Mouse (Mus musculus) midbrain, embryonic 12.5 days (tissue): ENCODE data around the gene Nudt22. TPM values are rescaled to one million over a fixed set of nuclear protein-coding genes. Genes with fewer than 3 reads are reported as not detected.
"Not testable (repeated sequence)": the region's sequence is repeated elsewhere in the genome, so short reads cannot be mapped to it uniquely, and the experiment has no call there.

Source experiments
- ATAC-seq: fragments of 200-750 bp; cut with Nextera tagmentation; 2 replicates; pipeline ENCODE4 v1.8.0; 2017; ENCODE audit warnings: low read depth, moderate TSS enrichment, moderate library complexity; ENCODE audit not compliant: low FRiP score
- H3K27ac ChIP-seq: fragments of 300-500 bp; sonication (generic); replicated peaks from 2 replicates; pipeline ENCODE4 v1.5.1; 2016; ENCODE audit warnings: mild to moderate bottlenecking
- H3K27me3 ChIP-seq: fragments of 300-500 bp; sonication (generic); 2 replicates; pipeline ENCODE4 v1.6.1; 2016; ENCODE audit warnings: mild to moderate bottlenecking
- H3K36me3 ChIP-seq: fragments of 300-500 bp; sonication (generic); 2 replicates; pipeline ENCODE4 v1.6.1; 2016
- H3K4me1 ChIP-seq: fragments of 300-500 bp; sonication (generic); 2 replicates; pipeline ENCODE4 v1.6.1; 2016
- H3K4me2 ChIP-seq: fragments of 300-500 bp; sonication (generic); replicated peaks from 2 replicates; pipeline ENCODE4 v1.6.1; 2016; ENCODE audit warnings: mild to moderate bottlenecking, moderate library complexity
- H3K4me3 ChIP-seq: fragments of 300-500 bp; sonication (generic); 2 replicates; pipeline ENCODE4 v1.5.1; 2016; ENCODE audit warnings: mild to moderate bottlenecking
- H3K9ac ChIP-seq: fragments of 300-500 bp; sonication (generic); replicated peaks from 2 replicates; pipeline ENCODE4 v1.6.1; 2016; ENCODE audit warnings: mild to moderate bottlenecking, moderate library complexity
- H3K9me3 ChIP-seq: fragments of 300-500 bp; sonication (generic); 2 replicates; pipeline ENCODE4 v1.6.1; 2016; ENCODE audit warnings: mild to moderate bottlenecking
- WGBS: fragments of 180-500 bp; shearing (Covaris S2); methylation state at CpG from one replicate; pipeline ENCODE4 v1.1.7; 2016; 5-methylcytosine and 5-hydroxymethylcytosine counted together
- polyA plus RNA-seq: library from polyadenylated mRNA; unstranded; fragments of >200 nt; fragmentation: Nextera tagmentation; extraction: Ambion mirVana; gene quantifications from 2 replicates; pipeline ENCODE4 v1.2.1, GENCODE M21; 2016

The Nudt22 gene
- polyA plus RNA-seq, 1 experiment from 2014 or later, result 19.0 TPM

DNA sequence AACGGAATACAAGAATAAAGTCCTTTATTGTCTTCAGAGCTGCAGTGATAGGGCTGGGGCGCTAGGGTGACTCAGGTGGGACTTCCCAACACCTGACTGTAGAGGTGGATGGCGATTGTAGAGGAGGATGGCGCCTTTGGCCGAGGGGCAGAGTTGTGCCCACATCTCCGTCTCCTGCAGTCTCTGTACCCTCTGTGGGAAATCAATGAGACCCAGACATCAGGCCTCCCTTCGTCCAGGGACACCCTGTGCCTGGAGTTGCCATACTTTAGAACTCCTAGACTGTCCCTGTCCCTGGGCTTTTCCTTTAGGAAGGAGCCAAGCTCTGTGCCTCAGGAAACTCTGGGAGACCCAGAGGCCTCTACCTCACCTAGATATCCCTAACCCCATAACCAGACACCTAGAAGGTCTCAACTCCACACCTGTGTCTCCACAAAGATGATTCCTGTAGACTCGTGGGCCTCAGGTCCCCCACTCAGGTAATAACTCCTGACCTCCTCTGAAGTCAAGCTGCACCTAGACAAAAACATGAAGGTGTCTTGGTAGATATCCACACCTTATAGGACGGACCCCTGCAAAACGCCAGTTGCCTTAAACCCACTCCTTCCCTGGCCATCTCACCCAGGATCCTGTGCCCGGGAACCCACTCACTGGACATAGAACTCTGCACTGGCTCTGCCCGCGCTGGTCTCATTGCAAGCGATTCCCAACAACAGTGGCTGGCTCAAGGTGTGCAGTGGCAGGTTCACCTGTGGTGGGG, 2.7 kb downstream of the Nudt22 start:
- 59% methylated on average over 14 of the region's 14 CpGs for WGBS
- peaks cover 4% of the 10 kb centered on the region; the same call in 1 of the 2 replicates for H3K36me3 ChIP-seq
- no peaks in the 10 kb centered on the region for H3K27me3 ChIP-seq
- peak overlapping the region; percentile 93 for H3K4me2 ChIP-seq
- peaks cover 39% of the 10 kb centered on the region for H3K4me1 ChIP-seq
- H3K27ac ChIP-seq, result peak overlapping the region; percentile 54; the same call in 1 of the 2 replicates
- peak overlapping the region; percentile 68 for H3K9ac ChIP-seq
- H3K9me3 ChIP-seq, result no peaks in the 10 kb centered on the region
- no peak for ATAC-seq
- peak overlapping the region; percentile 58 for H3K4me3 ChIP-seq

DNA sequence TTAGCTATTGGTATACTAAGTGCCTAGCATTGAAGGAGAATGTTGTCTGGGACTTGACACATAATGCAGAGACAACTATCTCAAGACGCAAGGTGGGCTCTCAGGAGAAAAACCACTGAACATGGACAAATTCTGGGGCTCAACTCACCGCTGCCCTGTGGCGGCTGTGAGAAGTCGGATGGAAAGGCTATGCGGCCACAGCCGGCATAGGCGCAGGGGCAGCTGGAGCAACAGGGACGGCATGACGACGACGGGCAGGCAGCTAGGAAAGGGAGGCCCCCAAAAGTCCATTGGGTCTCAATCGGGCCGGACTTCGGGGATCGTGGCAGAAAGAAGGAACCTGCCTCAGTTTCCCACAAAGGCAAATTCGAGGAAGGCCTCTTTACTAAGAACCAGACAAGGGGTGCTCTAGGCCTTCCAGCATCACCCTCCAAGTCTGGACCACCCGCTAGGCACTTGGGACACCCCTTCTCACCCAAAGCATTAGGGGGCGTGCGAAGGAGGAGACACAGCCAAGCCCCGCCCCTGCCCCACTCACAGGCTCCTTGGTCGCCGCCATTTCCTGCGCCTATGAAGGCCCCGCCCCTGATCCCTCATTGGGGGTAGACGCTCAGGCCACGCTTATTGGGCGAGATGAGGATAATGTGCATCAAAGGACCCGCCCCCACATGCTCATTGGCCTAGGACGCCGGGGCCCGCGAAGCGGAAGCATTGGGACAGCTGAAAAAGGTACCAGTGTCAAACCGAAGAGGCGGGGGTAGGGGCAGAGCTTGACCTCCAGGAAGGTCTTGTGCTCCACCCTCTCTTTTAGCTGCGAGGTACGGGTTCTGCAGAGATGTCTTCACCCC, 3.7 kb downstream of the Nudt22 start, which contains the start of gene Dnajc4:
Gene Dnajc4, minus strand, starts transcription at position 562 of the 848 bp plus-strand sequence.
- H3K27me3 ChIP-seq, result no peaks in the 10 kb centered on the region
- peak; percentile 94 for ATAC-seq
- H3K9ac ChIP-seq, result peak within 1 kb of the TSS; percentile 71
- H3K9me3 ChIP-seq, result no peaks in the 10 kb centered on the region
- WGBS, result 1% methylated on average over 37 of the region's 37 CpGs
- 0 out of 2 replicates have a peak, but pooled peaks cover 2% of the 10 kb centered on the region for H3K36me3 ChIP-seq
- peak within 1 kb of the TSS; percentile 58 for H3K4me3 ChIP-seq
- H3K27ac ChIP-seq, result peak within 1 kb of the TSS; percentile 54; the same call in 1 of the 2 replicates
- peaks cover 46% of the 10 kb centered on the region for H3K4me1 ChIP-seq
- H3K4me2 ChIP-seq, result peak within 1 kb of the TSS; percentile 93

DNA sequence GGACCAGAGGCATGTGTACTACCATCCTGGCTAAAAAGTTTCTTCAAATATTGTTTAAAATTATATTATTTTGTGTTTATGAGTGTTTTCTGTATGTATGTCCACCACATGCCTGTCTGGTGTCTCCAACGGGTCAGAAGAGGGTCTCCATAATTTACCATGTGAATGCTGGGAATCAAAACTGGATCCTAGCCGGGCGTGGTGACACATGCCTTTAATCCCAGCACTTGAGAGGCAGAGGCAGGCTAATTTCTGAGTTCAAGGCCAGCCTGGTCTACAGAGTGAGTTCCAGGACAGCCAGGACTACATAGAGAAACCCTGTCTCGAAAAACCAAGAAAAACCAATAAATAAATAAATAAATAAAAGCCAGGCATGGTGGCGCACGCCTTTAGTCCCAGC, 4.8 kb downstream of the Nudt22 start:
- ATAC-seq, H3K4me2 ChIP-seq, H3K4me3 ChIP-seq, H3K27ac ChIP-seq, H3K9me3 ChIP-seq, H3K9ac ChIP-seq, H3K36me3 ChIP-seq, H3K27me3 ChIP-seq: not testable (repeated sequence)
- peaks cover 45% of the 10 kb centered on the region for H3K4me1 ChIP-seq
- WGBS, result 94% methylated on average over 6 of the region's 6 CpGs

DNA sequence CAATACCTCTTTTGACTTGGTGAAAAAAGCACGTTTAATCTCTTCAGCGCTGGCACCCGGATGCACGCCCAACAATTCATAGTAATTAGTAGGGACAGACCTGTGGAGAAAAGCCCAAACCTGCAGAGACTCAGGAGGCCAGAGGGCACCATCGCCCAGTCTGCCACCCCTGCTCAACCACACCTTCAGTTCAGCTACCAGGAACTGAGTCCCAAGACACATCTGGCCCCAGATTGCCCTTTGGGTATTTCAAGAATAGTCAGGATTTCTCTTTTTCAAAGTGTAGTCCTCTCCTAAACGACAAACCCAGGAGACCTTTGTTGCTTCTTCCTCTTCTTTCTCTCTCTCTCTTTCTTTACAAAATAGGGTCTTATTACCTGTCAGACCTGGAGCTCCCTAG, 5.2 kb downstream of the Nudt22 start:
- Histone ChIP-seq H3K27ac (no peak overlapping the region), H3K9me3 (no peaks in the 10 kb centered on the region), H3K9ac (no peak overlapping the region), H3K4me2 (no peak overlapping the region), H3K4me3 (no peak overlapping the region), H3K4me1 (peaks cover 46% of the 10 kb centered on the region), H3K36me3 (0 out of 2 replicates have a peak, but pooled peaks cover 2% of the 10 kb centered on the region), H3K27me3 (no peaks in the 10 kb centered on the region)
- WGBS, result 90% methylated on average over 6 of the region's 6 CpGs
- ATAC-seq, result no peak

DNA sequence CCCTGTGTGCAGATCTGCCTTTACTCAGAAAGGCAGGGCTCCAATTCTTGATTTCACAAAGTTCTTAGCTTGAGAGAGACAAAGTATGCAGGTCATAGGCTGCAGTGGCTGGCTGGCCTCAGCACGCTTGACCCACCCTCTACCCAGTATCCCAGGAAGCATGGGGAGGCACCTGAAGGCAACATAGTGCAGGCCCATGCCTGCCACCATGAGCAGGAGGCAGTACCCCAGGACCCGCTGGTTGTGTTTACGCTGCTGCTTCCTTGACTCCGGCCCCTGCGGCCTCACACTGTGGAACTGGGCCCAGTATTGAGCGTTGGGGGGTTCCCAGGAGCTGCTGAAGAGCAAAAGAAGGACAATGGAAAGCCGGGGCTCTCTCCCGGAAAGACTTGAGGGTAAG, 6.7 kb downstream of the Nudt22 start:
- H3K9ac ChIP-seq, result no peak overlapping the region
- H3K9me3 ChIP-seq, result no peaks in the 10 kb centered on the region
- H3K4me3 ChIP-seq, result no peak overlapping the region
- no peak overlapping the region for H3K4me2 ChIP-seq
- peaks cover 36% of the 10 kb centered on the region for H3K4me1 ChIP-seq
- peaks cover 13% of the 10 kb centered on the region for H3K36me3 ChIP-seq
- 83% methylated on average over 8 of the region's 8 CpGs for WGBS
- H3K27ac ChIP-seq, result no peak overlapping the region
- no peak for ATAC-seq
- no peaks in the 10 kb centered on the region for H3K27me3 ChIP-seq

DNA sequence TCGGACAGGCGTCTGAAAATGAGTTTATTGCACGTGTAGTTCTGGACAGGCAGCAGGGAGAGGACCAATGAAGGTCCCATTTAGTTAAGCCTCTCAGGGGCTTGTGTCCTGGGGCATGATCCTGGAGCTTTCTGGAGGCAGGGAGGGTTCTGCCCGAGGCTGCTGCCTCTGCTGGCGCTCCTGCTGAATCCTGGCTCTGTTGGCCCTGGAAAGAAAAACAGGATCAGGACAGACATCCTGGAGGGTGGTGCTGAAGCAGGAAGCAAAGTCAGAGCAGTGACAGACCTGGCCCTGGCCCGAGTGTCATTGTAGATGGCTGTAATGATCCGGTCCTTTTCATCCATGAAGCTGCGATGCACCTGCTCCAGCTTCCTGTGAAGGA, 8.0 kb downstream of the Nudt22 start:
- peak overlapping the region; percentile 77 for H3K27ac ChIP-seq
- no peaks in the 10 kb centered on the region for H3K9me3 ChIP-seq
- peak overlapping the region; percentile 96 for H3K9ac ChIP-seq
- H3K27me3 ChIP-seq, result no peaks in the 10 kb centered on the region
- ATAC-seq, result peak; percentile 5
- H3K36me3 ChIP-seq, result peaks cover 22% of the 10 kb centered on the region
- H3K4me2 ChIP-seq, result peak overlapping the region; percentile 98
- peak overlapping the region; percentile 89 for H3K4me3 ChIP-seq
- whole genome bisulfite sequencing, result 3% methylated on average over 8 of the region's 8 CpGs
- H3K4me1 ChIP-seq, result peaks cover 32% of the 10 kb centered on the region

DNA sequence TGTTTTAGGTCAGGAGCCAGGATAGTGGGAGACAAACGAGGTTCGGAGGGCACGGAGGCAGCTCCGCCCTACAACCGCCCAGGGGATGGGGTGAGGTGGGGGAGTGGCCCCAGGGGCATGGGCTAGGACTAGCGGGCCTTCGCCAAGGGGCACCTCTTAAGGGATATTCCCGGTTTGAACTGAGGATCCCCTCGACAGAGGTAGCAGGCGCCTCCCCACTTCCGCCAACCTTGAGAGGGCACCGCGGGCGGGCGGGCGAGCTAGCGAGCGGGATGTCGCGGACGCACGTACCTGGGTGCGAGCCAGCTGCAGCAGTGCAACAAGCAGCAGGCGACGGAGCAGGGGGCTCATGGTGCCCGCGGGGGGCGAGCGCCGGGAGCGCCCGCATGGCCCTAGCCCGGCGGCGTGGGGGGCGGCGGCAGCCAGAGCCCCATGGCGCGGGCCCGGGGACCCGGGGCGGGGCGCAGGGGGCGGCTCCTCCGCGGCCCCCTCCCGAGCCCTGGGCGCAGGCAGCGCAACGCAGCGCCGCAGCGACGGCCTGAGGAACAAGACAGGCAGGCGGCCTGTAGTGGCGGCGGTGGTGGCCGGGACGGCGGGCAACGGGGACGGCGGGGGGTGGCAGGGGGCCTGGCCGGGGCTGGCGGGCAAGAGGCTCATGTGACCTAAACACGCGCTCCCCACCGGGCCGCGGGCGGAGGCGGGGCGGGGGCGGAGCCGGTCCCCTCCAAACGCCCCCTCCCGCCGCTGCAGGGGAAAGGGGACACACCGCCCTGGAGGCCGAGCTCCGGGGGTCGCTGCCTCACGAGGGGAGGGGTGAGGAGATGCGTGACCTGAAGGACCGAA, 8.6 kb downstream of the Nudt22 start, which contains the start of gene Vegfb:
Gene Vegfb, minus strand, starts transcription at position 591 of the 843 bp plus-strand sequence.
- Histone ChIP-seq H3K4me1 (peaks cover 31% of the 10 kb centered on the region), H3K9me3 (no peaks in the 10 kb centered on the region), H3K9ac (peak within 1 kb of the TSS; percentile 96), H3K36me3 (peaks cover 28% of the 10 kb centered on the region), H3K27me3 (no peaks in the 10 kb centered on the region), H3K4me2 (peak within 1 kb of the TSS; percentile 98), H3K4me3 (peak within 1 kb of the TSS; percentile 89), H3K27ac (peak within 1 kb of the TSS; percentile 77)
- ATAC-seq, result peak; percentile 63
- under 1% methylated on average over 80 of the region's 85 CpGs for WGBS

DNA sequence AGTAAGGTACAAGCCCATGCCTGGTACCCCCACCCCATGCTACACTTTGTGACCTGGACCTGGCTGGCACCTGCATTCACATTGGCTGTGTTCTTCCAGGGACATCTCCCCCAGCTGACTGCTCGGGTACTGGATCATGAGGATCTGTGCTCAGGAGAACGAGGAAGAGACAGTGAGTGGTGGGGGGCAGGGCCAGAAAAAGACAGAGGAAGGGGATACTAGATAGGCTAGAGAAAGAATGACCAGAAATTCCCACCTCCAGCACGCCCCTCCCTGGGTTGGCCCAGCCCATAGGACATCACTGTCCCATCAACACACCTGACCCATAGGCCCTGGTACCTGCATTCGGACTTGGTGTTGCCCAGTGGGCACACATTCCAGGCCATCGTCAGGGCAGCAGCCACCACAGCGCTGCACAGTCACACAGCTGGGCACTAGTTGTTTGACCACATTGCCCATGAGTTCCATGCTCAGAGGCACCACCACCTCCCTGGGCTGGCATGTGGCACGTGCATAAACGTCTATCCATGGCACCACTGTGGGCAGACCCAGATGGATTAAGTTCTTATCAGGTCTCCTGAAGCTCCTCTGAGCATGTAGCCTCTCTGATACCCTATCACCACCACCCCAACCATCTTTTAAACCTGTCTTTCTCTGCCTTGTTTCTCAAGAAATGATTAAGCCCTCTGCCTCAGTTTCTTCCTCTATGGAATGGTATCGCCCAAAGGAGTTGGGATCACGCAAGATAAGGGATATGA, 9.8 kb downstream of the Nudt22 start:
- WGBS, result 78% methylated on average over 10 of the region's 10 CpGs
- Histone ChIP-seq H3K4me2 (peak overlapping the region; percentile 98), H3K4me1 (peaks cover 25% of the 10 kb centered on the region), H3K9me3 (no peaks in the 10 kb centered on the region), H3K36me3 (peaks cover 30% of the 10 kb centered on the region), H3K27ac (no peak overlapping the region), H3K9ac (peak overlapping the region; percentile 96; the same call in 1 of the 2 replicates), H3K27me3 (no peaks in the 10 kb centered on the region), H3K4me3 (peak overlapping the region; percentile 89)
- no peak for ATAC-seq

DNA sequence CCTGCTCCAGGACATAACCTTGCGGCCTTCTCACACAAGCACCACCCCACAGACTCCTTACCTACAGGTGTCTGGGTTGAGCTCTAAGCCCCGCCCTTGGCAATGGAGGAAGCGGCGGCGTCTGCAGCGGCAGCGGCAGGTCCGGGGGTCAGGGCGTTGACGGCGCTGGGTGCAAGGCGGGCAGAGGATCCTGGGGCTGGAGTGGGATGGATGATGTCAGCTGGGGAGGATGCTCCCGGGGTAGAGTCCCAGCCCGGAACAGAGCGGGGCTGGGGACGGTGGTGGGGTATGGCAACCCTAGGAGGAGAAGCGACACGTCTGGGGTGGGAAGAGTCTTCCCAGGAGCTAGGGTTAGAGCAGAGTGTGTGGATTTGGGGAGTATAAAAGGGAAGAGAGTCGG, 10.6 kb downstream of the Nudt22 start:
- Histone ChIP-seq H3K4me2 (no peak overlapping the region), H3K36me3 (peaks cover 30% of the 10 kb centered on the region), H3K4me1 (peaks cover 30% of the 10 kb centered on the region), H3K27me3 (no peaks in the 10 kb centered on the region), H3K27ac (no peak overlapping the region), H3K9ac (no peak overlapping the region), H3K9me3 (no peaks in the 10 kb centered on the region), H3K4me3 (no peak overlapping the region)
- 86% methylated on average over 19 of the region's 19 CpGs for WGBS
- no peak for ATAC-seq

DNA sequence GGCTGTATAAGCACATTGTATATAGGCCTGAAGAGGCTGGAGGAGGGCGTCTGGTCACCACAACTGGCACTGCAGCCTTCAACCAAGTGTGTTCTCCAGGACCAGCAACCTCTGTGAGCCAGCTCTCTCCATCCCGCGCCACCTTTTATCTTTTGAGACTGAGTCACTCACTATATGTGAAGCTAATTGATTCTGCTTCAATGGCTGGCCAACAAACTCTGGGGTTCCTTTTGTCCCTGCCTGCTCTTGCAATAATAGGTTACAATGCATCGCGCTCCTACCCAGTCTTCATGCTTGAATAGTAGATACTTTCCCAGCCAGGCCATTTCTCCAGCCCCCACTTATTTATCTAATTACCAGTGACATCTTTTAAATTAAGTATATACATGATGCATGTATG, 12.3 kb downstream of the Nudt22 start:
- Histone ChIP-seq H3K9me3 (no peaks in the 10 kb centered on the region), H3K27ac (no peak overlapping the region), H3K36me3 (peaks cover 28% of the 10 kb centered on the region), H3K4me2 (no peak overlapping the region), H3K9ac (no peak overlapping the region), H3K27me3 (no peaks in the 10 kb centered on the region), H3K4me3 (no peak overlapping the region), H3K4me1 (peaks cover 39% of the 10 kb centered on the region)
- ATAC-seq, result no peak
- 66% methylated on average over 5 of the region's 5 CpGs for WGBS

DNA sequence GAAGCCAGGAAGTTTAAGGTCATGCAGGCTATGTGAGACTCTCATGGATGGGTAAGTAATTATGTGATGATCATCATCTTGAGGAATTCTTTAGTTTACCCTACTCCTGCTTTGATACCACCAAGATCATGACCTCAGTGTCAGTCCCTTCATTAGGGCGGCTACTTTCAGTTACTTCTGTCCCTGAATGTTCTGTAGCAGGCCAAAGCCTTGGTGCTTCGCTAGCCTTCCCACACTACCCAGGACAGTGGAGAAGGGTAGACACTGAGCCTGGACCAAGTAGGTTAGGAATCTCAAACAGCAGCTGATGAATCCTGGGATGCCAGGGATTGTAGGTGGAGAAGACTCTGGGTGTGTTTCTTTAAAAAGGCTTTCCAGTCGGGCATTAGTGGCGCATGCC, 14.5 kb downstream of the Nudt22 start:
- peaks cover 43% of the 10 kb centered on the region for H3K4me1 ChIP-seq
- H3K27ac ChIP-seq, result no peak overlapping the region
- H3K36me3 ChIP-seq, result peaks cover 46% of the 10 kb centered on the region
- no peaks in the 10 kb centered on the region for H3K9me3 ChIP-seq
- no peak overlapping the region for H3K9ac ChIP-seq
- ATAC-seq, result no peak
- 0 out of 2 replicates have a peak overlapping the region, but pooled peaks have one; percentile 74 for H3K4me2 ChIP-seq
- 92% methylated on average over 4 of the region's 4 CpGs for WGBS
- H3K27me3 ChIP-seq, result no peaks in the 10 kb centered on the region
- H3K4me3 ChIP-seq, result no peak overlapping the region
